Mouse (Mus musculus) heart, postnatal 0 days (tissue): ENCODE data around the gene Rbm20.

Experiments
- CTCF ChIP-seq: IDR thresholded peaks from 2 replicates; pipeline ENCODE4 v1.5.1; 2016; ENCODE audit warnings: antibody characterized with exemption, control low read depth, low read depth
- EP300 ChIP-seq: IDR thresholded peaks from 2 replicates; pipeline ENCODE4 v1.6.1; 2016; ENCODE audit warnings: antibody characterized with exemption, low read depth

DNA sequence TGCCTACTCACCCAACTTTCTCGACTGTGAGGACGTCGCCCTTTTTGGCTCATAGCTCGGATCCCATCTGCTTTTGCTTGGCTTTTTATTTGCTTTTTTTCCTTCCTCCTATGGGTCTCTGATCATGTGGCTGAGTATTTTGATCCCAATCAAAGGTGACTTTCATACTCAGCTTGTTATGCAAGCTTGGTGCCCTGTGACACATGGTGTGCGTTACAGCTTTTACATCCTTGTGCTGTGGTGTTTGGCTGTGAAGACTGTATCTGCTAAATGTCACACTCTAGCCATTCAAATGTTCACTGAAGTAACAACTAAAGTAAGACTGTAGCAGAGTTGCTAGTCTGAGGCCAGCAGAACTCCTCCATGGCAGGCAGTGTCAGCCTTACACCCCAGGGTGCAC, 109.7 kb downstream of the Rbm20 start:
- TF ChIP-seq EP300 (no peak), CTCF (no peak)
